Mouse (Mus musculus): Measurements from ENCODE around the gene Dis3l.

GRCm38 (mm10) chr9:64282404-64282987 lies 58.6 kb downstream of the Dis3l start:
- TF ChIP-seq CTCF (IDR thresholded peaks at IDR 0.05; ENCODE audit: low read depth), result no peak
- no peak for TF ChIP-seq EP300 (optimal IDR thresholded peaks at IDR 0.05)
